Mouse (Mus musculus) liver, embryonic 15.5 days (tissue): ENCODE results near the gene Ptk7. TPM values are rescaled to one million over a fixed set of nuclear protein-coding genes. Genes with fewer than 3 reads are reported as not detected.
A peak's percentile ranks its signal among the peaks of the same experiment; 100 is the strongest.

Experiments
- ATAC-seq: fragments of 200-750 bp; cut with Nextera tagmentation; 2 replicates; pipeline ENCODE4 v1.8.0; 2017; ENCODE audit warnings: moderate number of reproducible peaks, mild to moderate bottlenecking, moderate library complexity; ENCODE audit not compliant: insufficient read depth
- H3K27ac ChIP-seq: fragments of 300-500 bp; sonication (generic); replicated peaks from 2 replicates; pipeline ENCODE4 v1.5.1; 2015; ENCODE audit warnings: mild to moderate bottlenecking, inconsistent platforms
- H3K27me3 ChIP-seq: fragments of 300-500 bp; sonication (generic); 2 replicates; pipeline ENCODE4 v1.6.1; 2015; ENCODE audit warnings: mild to moderate bottlenecking, inconsistent platforms
- H3K36me3 ChIP-seq: fragments of 300-500 bp; sonication (generic); replicated peaks from 2 replicates; pipeline ENCODE4 v1.6.1; 2015; ENCODE audit warnings: moderate library complexity, mild to moderate bottlenecking, inconsistent platforms
- H3K4me1 ChIP-seq: fragments of 300-500 bp; sonication (generic); replicated peaks from 2 replicates; pipeline ENCODE4 v1.6.1; 2015; ENCODE audit warnings: inconsistent platforms
- H3K4me2 ChIP-seq: fragments of 300-500 bp; sonication (generic); 2 replicates; pipeline ENCODE4 v1.6.1; 2015; ENCODE audit warnings: moderate library complexity, mild to moderate bottlenecking, inconsistent platforms
- H3K4me3 ChIP-seq: fragments of 300-500 bp; sonication (generic); replicated peaks from 2 replicates; pipeline ENCODE4 v1.5.1; 2015; ENCODE audit warnings: mild to moderate bottlenecking, inconsistent platforms
- H3K9ac ChIP-seq: fragments of 300-500 bp; sonication (generic); 2 replicates; pipeline ENCODE4 v1.6.1; 2015; ENCODE audit warnings: moderate library complexity, mild to moderate bottlenecking, inconsistent platforms
- H3K9me3 ChIP-seq: fragments of 300-500 bp; sonication (generic); replicated peaks from 2 replicates; pipeline ENCODE4 v1.6.1; 2016; ENCODE audit warnings: inconsistent platforms
- WGBS: fragments of 180-500 bp; shearing (Covaris S2); methylation state at CpG from one replicate; pipeline ENCODE4 v1.1.7; 2015; ENCODE audit warnings: mixed read lengths; ENCODE audit not compliant: insufficient replicate concordance; 5-methylcytosine and 5-hydroxymethylcytosine counted together
- polyA plus RNA-seq: library from polyadenylated mRNA; unstranded; fragments of >200 nt; fragmentation: Nextera tagmentation; extraction: Ambion mirVana; gene quantifications from 2 replicates; pipeline ENCODE4 v1.2.1, GENCODE M21; 2015

The Ptk7 gene
- polyA plus RNA-seq, 1 experiment from 2014 or later, result 7.8 TPM

DNA sequence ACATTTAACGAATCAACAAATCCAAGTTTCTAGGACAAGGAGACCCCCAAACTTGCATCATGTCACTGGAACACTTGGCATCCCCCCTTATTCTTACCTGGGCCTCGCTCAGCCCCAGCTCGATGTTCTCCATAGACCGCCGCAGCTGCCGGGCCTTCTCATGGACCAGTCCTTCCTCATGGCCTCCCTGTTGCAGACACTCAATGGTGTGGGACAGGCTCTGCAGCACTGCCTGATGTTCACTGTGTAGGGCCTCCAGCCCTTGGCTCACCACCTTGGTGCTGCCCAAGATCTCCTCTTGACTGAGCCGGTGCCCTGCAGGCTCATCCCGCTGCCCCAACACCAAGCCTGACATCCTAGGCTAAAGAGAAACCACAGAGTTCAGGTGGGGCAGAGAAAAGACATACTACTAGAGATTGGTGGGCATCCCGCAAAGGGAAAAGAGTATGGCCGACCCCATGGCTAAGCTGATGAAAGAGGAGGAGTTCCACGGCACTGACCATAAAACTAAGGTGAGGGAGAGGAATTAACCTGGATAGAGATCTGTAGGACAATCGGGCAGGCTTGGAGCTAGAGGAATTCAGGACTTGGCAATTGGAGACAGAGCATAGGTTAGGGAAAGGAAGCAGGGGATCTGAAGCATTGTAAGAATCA is 15.0 kb upstream of the Ptk7 start:
- Histone ChIP-seq H3K4me1 (peaks cover 32% of the 10 kb centered on the region), H3K4me3 (peak overlapping the region; percentile 78), H3K9ac (no peak overlapping the region), H3K27ac (0 out of 2 replicates have a peak overlapping the region, but pooled peaks have one; percentile 81), H3K4me2 (peak overlapping the region; percentile 92), H3K36me3 (peaks cover 13% of the 10 kb centered on the region), H3K27me3 (no peaks in the 10 kb centered on the region), H3K9me3 (no peaks in the 10 kb centered on the region)
- no peak for ATAC-seq
- WGBS, result 75% methylated on average over 12 of the region's 12 CpGs

DNA sequence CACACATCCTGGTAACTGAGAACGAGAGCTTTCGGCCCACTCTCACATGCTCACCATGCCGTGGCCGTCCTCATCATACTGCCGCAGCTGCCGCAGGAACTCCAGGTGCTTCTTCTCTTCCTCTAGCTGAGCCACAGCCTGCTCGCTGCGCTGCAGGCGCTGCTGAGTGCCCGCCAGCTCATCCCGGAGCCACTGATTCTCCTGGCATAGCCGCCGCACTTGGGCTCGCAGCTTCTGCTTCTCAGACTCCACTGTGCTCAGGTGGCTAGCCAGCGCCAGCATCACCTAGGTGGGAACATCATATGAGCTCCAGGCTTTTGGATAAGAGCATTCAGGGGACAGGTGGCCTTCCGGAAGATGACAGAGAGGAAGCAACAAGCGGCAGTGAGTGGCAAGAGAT is 12.8 kb upstream of the Ptk7 start:
- 81% methylated on average over 17 of the region's 17 CpGs for WGBS
- no peaks in the 10 kb centered on the region for H3K36me3 ChIP-seq
- H3K27me3 ChIP-seq, result no peaks in the 10 kb centered on the region
- no peak overlapping the region for H3K4me2 ChIP-seq
- H3K9me3 ChIP-seq, result no peaks in the 10 kb centered on the region
- no peak overlapping the region for H3K9ac ChIP-seq
- no peak overlapping the region for H3K4me3 ChIP-seq
- no peak for ATAC-seq
- peaks cover 28% of the 10 kb centered on the region for H3K4me1 ChIP-seq
- H3K27ac ChIP-seq, result no peak overlapping the region

DNA sequence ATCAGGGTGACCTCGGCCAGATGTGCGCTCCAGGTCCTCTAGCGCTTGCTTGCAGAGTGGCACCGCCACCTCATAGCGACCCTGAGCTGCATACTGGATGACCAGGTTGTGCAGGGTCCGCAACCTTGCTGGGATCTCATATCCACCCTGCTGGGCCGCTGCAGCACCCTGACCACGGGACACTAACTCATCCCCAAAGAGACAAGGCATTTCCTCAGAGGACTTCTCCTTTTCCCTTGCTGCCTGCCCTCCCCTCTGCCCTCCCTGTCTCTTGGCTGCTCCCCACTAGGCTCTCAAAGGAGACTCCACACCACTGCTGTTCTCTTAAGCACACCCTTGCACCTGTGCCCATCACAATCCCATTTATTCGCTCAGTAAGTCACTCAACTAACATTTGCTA is 10.6 kb upstream of the Ptk7 start:
- Histone ChIP-seq H3K9me3 (no peaks in the 10 kb centered on the region), H3K27me3 (no peaks in the 10 kb centered on the region), H3K9ac (no peak overlapping the region), H3K4me3 (no peak overlapping the region), H3K27ac (no peak overlapping the region), H3K4me2 (no peak overlapping the region; the same call in 1 of the 2 replicates), H3K4me1 (peaks cover 19% of the 10 kb centered on the region), H3K36me3 (no peaks in the 10 kb centered on the region)
- WGBS, result 36% methylated on average over 9 of the region's 9 CpGs
- no peak for ATAC-seq

DNA sequence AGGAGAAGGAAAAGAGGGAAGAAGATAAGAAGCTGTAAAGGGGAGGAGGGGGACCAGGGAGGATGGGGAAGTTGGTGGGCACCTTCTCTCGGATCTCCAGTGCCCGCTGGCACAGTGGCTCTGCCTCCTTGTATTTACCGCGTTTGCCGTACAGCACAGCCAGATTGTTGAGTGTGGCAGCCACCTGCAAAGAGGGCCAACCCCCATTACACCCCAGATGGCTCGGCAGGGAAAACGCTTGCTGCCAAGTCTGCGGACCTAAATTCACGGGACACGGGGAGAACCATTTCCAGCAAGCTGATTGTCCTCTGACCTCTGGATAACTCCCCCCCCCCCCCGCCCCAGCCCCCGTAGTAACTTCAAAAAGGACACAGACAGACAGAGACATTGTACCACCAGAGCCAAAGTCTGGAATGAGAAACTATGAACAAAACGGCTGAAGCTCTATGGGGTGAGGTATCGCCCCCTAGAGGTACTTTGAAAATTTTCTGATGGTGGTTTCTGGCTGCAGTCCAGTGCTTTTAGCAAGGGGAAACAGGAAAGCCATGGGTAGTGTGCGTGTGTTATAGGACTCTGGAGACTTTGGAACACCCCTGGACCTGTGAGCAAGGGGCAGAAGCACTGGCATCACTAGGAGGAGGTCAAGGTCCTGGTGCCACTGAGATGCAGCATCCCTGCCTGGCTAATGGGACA is 7.7 kb upstream of the Ptk7 start:
- no peak for ATAC-seq
- Histone ChIP-seq H3K4me1 (peaks cover 9% of the 10 kb centered on the region; the same call in 1 of the 2 replicates), H3K9me3 (no peaks in the 10 kb centered on the region), H3K27me3 (no peaks in the 10 kb centered on the region), H3K9ac (no peak overlapping the region), H3K27ac (no peak overlapping the region), H3K4me3 (no peak overlapping the region), H3K36me3 (no peaks in the 10 kb centered on the region), H3K4me2 (peak overlapping the region; percentile 35; the same call in 1 of the 2 replicates)
- WGBS, result 25% methylated on average over 15 of the region's 15 CpGs

DNA sequence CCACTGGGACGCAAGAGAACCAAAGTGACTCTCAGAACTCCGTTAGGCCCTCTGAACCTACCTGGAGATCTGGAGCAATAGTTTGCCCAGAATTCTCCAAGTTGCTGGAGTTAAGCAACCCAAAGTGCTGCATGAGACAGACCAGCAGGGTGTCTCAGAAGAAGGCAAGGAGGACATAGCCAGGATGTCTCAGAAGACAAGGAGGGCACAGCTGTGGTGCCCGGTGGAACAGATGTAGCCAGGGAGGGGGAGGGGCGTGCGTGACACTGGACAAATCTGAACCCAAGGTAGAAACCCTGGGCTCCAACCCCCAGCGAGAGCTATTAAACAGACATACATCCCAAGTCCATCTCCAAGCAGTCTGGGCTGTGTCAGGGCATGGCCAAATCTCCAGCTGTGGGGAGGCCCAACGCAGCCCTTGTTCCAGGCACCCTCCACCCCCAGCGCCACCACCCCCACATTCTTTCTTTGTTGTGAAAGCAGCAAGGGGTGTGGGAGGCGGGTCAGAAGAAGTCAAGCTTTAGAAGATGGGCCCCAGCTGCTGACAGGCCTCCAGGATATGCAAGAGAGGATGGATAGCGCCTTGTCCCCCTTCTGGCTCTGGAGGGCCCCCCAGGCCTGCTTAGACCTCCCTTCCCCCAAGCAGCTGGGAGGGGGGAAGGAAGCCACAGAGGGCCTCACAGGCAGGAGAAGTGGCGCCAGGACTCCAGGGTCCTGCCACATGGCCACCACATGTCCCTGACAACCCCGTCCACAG is 559 bp upstream of the Ptk7 start:
- Histone ChIP-seq H3K4me1 (peaks cover 9% of the 10 kb centered on the region), H3K4me3 (peak overlapping the region; percentile 62), H3K9me3 (no peaks in the 10 kb centered on the region), H3K9ac (no peak overlapping the region), H3K27ac (0 out of 2 replicates have a peak overlapping the region, but pooled peaks have one; percentile 6), H3K4me2 (peak overlapping the region; percentile 66), H3K36me3 (no peaks in the 10 kb centered on the region), H3K27me3 (peaks cover 52% of the 10 kb centered on the region)
- 19% methylated on average over 12 of the region's 12 CpGs for WGBS
- ATAC-seq, result 0 out of 2 replicates have a peak, but pooled peaks have one; percentile 13

DNA sequence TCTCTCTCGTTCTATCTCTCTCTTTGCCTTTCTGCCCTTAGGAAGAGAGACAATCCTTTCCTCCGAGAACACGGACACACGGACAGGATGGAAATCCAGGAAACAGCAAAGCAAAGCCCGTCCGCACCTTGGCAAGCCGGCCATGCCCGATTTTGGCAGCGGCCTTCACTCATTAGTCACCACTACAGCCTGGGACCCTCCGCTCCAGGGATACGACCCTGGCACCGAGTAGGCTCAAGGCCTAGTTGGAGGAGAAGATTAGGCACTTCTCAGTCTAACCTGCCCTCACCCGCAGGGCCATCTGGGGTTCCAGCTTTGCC is 873 bp downstream of the Ptk7 start:
- WGBS, result under 1% methylated on average over 13 of the region's 13 CpGs
- peak overlapping the region; percentile 48 for H3K9ac ChIP-seq
- no peak overlapping the region for H3K27ac ChIP-seq
- H3K4me1 ChIP-seq, result peaks cover 13% of the 10 kb centered on the region
- peak overlapping the region; percentile 66 for H3K4me2 ChIP-seq
- no peaks in the 10 kb centered on the region for H3K36me3 ChIP-seq
- H3K9me3 ChIP-seq, result no peaks in the 10 kb centered on the region
- peaks cover 52% of the 10 kb centered on the region for H3K27me3 ChIP-seq
- peak overlapping the region; percentile 62 for H3K4me3 ChIP-seq
- no peak for ATAC-seq

DNA sequence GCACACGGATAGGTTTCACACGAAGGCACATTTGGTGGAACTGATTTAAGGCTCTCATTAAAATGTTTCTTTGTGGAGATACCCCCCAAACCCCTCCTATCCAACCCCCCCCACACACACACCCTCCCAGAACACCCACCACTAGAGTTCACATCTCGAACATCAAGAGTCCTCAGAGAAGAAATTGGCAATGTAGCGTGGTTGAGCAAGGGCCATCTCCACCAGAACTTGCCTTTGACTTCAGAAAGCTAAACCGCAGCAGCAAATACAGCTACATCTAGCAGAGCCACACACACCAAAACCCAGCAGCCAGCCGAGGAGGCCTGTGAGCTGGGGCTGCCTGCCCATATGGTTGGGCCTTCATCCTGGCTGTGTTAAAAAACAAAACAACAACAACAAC is 1.9 kb downstream of the Ptk7 start:
- Histone ChIP-seq H3K27ac (no peak overlapping the region), H3K4me1 (peaks cover 15% of the 10 kb centered on the region), H3K4me2 (no peak overlapping the region), H3K9ac (no peak overlapping the region), H3K9me3 (no peaks in the 10 kb centered on the region), H3K36me3 (no peaks in the 10 kb centered on the region), H3K27me3 (peaks cover 52% of the 10 kb centered on the region), H3K4me3 (no peak overlapping the region)
- 51% methylated on average over 6 of the region's 6 CpGs for WGBS
- ATAC-seq, result no peak

DNA sequence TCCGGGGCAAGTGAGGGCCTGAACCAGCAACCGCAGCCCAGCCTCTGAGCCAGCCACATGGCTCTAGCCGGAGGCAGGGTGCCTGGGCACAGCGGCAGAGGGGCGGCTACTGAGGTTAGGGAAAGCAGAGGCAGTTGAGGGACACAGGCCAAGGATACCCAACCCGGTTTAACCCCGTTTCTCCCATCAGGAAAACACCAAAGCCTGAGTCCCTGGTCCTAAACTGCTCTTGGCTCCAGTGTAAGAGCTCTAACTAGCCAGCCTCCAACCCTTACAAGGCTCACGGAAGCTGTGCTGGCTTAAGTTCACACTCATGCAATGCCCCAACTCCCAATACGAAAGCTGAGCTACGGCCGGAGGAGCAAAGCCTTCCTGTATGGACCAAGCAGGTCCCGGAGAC is 4.7 kb downstream of the Ptk7 start:
- Histone ChIP-seq H3K4me2 (peak overlapping the region; percentile 8; the same call in 1 of the 2 replicates), H3K9ac (no peak overlapping the region), H3K27ac (no peak overlapping the region), H3K4me1 (peaks cover 27% of the 10 kb centered on the region), H3K36me3 (no peaks in the 10 kb centered on the region), H3K27me3 (peaks cover 36% of the 10 kb centered on the region), H3K9me3 (no peaks in the 10 kb centered on the region), H3K4me3 (no peak overlapping the region)
- WGBS, result 65% methylated on average over 12 of the region's 12 CpGs
- ATAC-seq, result no peak

DNA sequence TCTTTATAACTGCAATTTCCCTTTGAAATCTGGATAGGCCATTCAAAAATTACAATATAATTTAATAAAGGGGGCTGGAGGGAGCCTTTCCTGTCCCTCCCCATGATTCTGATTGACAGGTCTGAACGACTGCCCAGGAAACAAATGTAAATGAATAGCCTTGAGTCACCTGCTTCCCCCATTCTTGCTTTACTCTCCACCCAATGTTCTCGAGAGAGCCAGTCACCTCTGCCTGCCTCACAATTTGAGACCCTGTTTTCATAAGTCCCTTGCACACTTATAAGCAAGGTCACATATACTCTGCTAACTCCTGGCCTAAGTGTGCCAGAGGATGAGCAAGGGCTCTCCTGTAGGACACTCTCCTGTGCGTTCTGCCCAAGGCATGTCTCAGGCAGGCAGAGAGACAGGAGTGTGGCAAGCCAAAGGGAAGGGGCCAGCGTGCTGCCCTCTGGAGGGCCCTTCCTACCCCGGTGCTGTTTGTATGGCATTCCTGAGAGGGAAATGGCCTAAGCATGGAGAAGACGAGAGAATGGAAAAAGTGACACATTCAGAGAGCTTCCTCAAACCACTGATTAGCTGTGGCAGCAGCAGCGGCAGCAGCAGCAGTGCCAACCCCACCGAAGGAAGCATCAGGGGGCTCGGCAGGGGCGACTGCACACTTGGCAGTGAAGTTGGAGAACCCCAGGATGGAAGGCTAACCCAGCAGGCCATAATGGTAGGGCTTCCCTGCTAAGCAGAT is 5.3 kb downstream of the Ptk7 start:
- H3K4me1 ChIP-seq, result peaks cover 32% of the 10 kb centered on the region
- H3K4me3 ChIP-seq, result no peak overlapping the region
- 18% methylated on average over 10 of the region's 10 CpGs for WGBS
- ATAC-seq, result no peak
- peak overlapping the region; percentile 8; the same call in 1 of the 2 replicates for H3K4me2 ChIP-seq
- H3K27ac ChIP-seq, result no peak overlapping the region
- H3K9ac ChIP-seq, result no peak overlapping the region
- no peaks in the 10 kb centered on the region for H3K36me3 ChIP-seq
- no peaks in the 10 kb centered on the region for H3K9me3 ChIP-seq
- peaks cover 29% of the 10 kb centered on the region for H3K27me3 ChIP-seq

DNA sequence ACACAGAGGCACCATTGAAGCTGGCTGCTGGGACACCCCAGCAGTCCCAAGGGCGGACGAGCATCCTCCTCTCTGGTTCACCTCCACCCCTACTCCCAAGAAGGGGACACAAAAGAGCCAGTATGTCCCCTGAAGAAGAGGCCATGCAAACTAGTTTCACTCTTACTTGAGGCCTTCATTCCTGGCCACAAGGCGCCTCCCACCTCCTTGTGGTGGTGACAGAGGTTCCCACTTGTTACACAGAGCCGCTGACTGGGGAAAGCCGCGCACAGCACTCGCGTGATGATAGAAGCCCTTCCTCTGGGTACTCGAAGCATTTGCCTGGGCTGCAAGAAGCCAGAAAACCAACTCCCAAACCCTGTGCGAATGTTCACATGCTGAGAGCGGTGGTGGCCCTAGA is 7.0 kb downstream of the Ptk7 start:
- no peak overlapping the region for H3K9ac ChIP-seq
- H3K4me2 ChIP-seq, result no peak overlapping the region
- peaks cover 39% of the 10 kb centered on the region for H3K4me1 ChIP-seq
- no peaks in the 10 kb centered on the region for H3K36me3 ChIP-seq
- ATAC-seq, result no peak
- peaks cover 12% of the 10 kb centered on the region for H3K27me3 ChIP-seq
- H3K27ac ChIP-seq, result no peak overlapping the region
- H3K4me3 ChIP-seq, result no peak overlapping the region
- H3K9me3 ChIP-seq, result no peaks in the 10 kb centered on the region
- 36% methylated on average over 11 of the region's 11 CpGs for WGBS

DNA sequence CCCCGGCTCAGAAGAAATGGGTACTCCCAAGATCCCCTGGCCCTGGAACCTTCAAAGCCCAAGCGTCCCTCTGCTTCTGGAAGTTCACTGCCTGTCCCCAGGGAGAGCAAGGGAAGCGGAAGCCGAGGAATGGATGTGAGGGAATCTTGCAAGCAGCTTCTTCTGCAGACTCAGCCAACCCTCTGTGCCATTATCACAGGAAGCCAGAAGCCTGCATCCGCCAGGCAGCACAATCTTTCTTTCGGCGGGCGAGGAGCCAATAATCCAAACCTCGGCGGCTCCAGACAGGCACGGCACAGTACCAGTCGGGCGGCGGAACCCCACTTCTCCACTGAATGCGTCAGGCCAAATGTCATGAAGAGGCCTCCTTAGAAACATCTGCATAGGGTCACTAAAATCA is 8.0 kb downstream of the Ptk7 start:
- no peak overlapping the region for H3K4me3 ChIP-seq
- H3K4me2 ChIP-seq, result no peak overlapping the region
- H3K9ac ChIP-seq, result no peak overlapping the region

More for the DNA sequence above, 8.0 kb downstream of the Ptk7 start:
- 44% methylated on average over 15 of the region's 15 CpGs for WGBS
- Histone ChIP-seq H3K9me3 (no peaks in the 10 kb centered on the region), H3K36me3 (no peaks in the 10 kb centered on the region), H3K27ac (no peak overlapping the region), H3K27me3 (peaks cover 3% of the 10 kb centered on the region; the same call in 1 of the 2 replicates), H3K4me1 (peaks cover 39% of the 10 kb centered on the region)
- ATAC-seq, result no peak
